Mouse (Mus musculus) stomach, embryonic 15.5 days (tissue): ENCODE results near the gene Gm7030. TPM values are rescaled to one million over a fixed set of nuclear protein-coding genes. Genes with fewer than 3 reads are reported as not detected.
"Not testable (repeated sequence)": the region's sequence is repeated elsewhere in the genome, so short reads cannot be mapped to it uniquely, and the experiment has no call there.

Source experiments
- ATAC-seq: fragments of 200-750 bp; cut with Nextera tagmentation; 2 replicates; pipeline ENCODE4 v1.8.0; 2017; ENCODE audit warnings: low read depth, moderate number of reproducible peaks, moderate TSS enrichment; ENCODE audit not compliant: insufficient read depth, low FRiP score
- H3K27ac ChIP-seq: fragments of 300-500 bp; sonication (generic); 2 replicates; pipeline ENCODE4 v1.5.1; 2015; ENCODE audit warnings: mild to moderate bottlenecking, inconsistent platforms
- H3K27me3 ChIP-seq: fragments of 300-500 bp; sonication (generic); replicated peaks from 2 replicates; pipeline ENCODE4 v1.6.1; 2015; ENCODE audit warnings: inconsistent platforms
- H3K36me3 ChIP-seq: fragments of 300-500 bp; sonication (generic); 2 replicates; pipeline ENCODE4 v1.6.1; 2015; ENCODE audit warnings: inconsistent platforms
- H3K4me1 ChIP-seq: fragments of 300-500 bp; sonication (generic); 2 replicates; pipeline ENCODE4 v1.6.1; 2015; ENCODE audit warnings: inconsistent platforms
- H3K4me2 ChIP-seq: fragments of 300-500 bp; sonication (generic); 2 replicates; pipeline ENCODE4 v1.6.1; 2015; ENCODE audit warnings: mild to moderate bottlenecking, inconsistent platforms
- H3K4me3 ChIP-seq: fragments of 300-500 bp; sonication (generic); replicated peaks from 2 replicates; pipeline ENCODE4 v1.5.1; 2015; ENCODE audit warnings: inconsistent platforms
- H3K9ac ChIP-seq: fragments of 300-500 bp; sonication (generic); 2 replicates; pipeline ENCODE4 v1.6.1; 2015; ENCODE audit warnings: inconsistent platforms
- H3K9me3 ChIP-seq: fragments of 300-500 bp; sonication (generic); 2 replicates; pipeline ENCODE4 v1.6.1; 2016; ENCODE audit warnings: inconsistent platforms
- WGBS: fragments of 180-500 bp; shearing (Covaris S2); methylation state at CpG from one replicate; pipeline ENCODE4 v1.1.7; 2015; 5-methylcytosine and 5-hydroxymethylcytosine counted together
- polyA plus RNA-seq: library from polyadenylated mRNA; unstranded; fragments of >200 nt; fragmentation: Nextera tagmentation; extraction: Ambion mirVana; gene quantifications from 2 replicates; pipeline ENCODE4 v1.2.1, GENCODE M21; 2015

Gene Gm7030
- polyA plus RNA-seq, 1 experiment from 2014 or later, result not detected

DNA sequence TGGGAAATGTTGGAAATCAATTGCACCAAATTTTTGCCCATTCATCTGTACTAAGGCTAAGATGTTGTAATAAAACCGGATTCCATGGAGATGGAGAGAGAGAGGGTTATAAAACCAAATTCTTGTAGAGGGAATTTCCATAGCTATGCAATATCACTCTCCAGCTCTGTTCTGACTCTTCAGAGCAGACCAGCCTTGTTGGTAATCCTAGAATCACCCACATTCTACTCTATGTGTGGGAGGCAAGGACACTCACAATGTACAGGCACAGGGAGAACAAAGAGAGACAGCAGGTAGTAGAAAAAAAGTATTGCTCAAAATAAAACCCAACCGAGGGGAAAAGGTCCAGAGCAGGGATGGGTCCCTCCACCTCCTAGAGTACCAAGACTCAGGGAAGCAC is 37.3 kb downstream of the Gm7030 start:
- not testable (repeated sequence) for H3K4me1 ChIP-seq, H3K27ac ChIP-seq, H3K9me3 ChIP-seq, H3K9ac ChIP-seq, H3K36me3 ChIP-seq, H3K4me2 ChIP-seq, H3K4me3 ChIP-seq, ATAC-seq, H3K27me3 ChIP-seq
- no CpG with 5 or more reads among the region's 2 CpGs for WGBS

DNA sequence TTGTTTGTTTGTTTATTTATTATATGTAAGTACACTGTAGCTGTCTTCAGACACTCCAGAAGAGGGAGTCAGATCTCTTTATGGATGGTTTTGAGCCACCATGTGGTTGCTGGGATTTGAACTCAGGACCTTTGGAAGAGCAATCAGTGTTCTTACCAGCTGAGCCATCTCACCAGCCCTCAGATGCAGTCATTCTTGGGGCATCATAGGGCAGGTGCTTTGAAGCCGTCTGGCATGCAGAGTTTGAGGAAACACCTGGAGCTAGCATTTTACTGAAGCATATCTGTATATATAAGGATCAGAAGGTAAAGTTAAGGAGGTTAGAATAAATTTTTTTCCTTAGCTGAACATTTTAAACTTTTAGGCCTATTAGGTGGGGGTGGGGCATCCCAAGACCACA is 43.2 kb downstream of the Gm7030 start:
- ATAC-seq, H3K27ac ChIP-seq, H3K9me3 ChIP-seq, H3K36me3 ChIP-seq, H3K4me3 ChIP-seq, H3K9ac ChIP-seq, H3K4me1 ChIP-seq, H3K4me2 ChIP-seq: not testable (repeated sequence)
- 46% methylated on average over 1 of the region's 1 CpGs for WGBS
- peaks cover 21% of the 10 kb centered on the region for H3K27me3 ChIP-seq

DNA sequence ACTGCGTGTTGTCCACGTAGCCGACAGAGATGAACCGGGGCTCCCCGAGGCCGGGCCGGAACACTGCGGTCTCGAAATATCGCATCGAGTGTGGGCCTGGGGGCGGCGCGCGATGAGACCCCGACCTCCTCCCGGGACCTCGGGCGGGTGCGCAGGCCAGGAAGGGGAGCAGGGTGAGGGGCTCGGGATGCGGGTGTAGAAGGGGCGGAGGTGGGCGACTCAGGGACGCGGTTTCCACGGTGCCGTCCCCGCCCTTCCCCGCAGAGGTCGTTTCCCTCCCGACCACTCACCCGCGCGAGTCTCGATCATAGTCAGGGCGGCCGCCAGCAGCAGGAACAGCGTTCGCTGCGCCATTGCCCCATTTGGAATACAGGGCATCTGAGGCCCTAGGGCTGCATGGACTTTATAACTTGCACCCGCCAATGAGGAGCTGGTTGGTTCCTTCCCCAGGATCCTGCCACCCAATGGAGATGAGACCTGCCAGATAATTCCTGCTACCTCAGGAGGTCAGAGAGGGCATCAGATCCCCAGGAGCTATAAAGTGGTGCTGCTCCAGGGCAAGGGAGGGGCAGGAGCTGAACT is 45.3 kb downstream of the Gm7030 start:
- H3K36me3 ChIP-seq, result no peaks in the 10 kb centered on the region
- ATAC-seq, result no peak
- peaks cover 21% of the 10 kb centered on the region for H3K27me3 ChIP-seq
- WGBS, result under 1% methylated on average over 41 of the region's 42 CpGs
- H3K9me3 ChIP-seq, result no peaks in the 10 kb centered on the region
- H3K4me3 ChIP-seq, result peak overlapping the region; percentile 52
- H3K4me1 ChIP-seq, result peaks cover 7% of the 10 kb centered on the region
- H3K9ac ChIP-seq, result no peak overlapping the region
- H3K4me2 ChIP-seq, result peak overlapping the region; percentile 99
- H3K27ac ChIP-seq, result no peak overlapping the region

GRCm38 (mm10) chr17:36083266-36083869 is 45.9 kb downstream of the Gm7030 start:
- Histone ChIP-seq H3K9me3 (no peaks in the 10 kb centered on the region), H3K36me3 (no peaks in the 10 kb centered on the region), H3K4me2 (peak overlapping the region; percentile 99), H3K4me3 (peak overlapping the region; percentile 52), H3K27me3 (peaks cover 21% of the 10 kb centered on the region), H3K27ac (no peak overlapping the region), H3K4me1 (peaks cover 7% of the 10 kb centered on the region), H3K9ac (no peak overlapping the region)
- ATAC-seq, result no peak
- under 1% methylated on average over 46 of the region's 46 CpGs for WGBS

DNA sequence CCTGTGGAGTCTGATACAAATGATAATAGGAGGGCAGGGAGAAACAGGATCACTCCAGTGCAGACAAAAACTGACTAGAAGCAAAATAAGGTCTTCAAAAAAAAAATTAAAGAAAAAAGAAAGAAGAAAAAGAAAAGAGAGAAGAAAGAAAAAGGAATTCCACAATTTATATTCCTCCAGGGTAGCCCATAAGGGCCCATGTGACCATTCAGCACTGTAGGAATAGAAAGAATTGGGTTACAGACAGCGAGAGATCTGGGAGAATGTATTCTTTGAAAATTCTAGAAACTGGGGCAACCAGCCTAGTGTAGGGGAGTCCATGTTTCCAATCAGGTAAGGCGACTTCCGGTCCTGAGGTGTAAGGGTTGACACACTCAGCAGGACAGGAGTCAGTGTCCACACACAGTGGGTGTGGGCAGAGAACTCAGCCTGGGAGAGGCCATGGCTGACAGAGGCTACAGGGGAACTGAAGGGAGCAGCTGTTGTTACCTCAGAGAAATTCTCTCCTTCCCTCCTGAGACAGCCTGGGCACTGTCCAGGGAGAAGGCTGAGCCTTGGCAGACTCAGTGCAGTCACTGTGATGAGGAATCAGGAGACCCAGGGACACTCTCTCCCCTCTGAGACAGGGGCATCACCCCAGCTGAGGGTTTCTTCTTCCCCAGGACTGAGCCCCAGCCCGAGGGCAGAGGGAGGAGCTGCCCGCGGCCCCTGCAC is 46.5 kb downstream of the Gm7030 start:
- not testable (repeated sequence) for H3K9ac ChIP-seq, H3K36me3 ChIP-seq, H3K9me3 ChIP-seq, ATAC-seq, H3K27ac ChIP-seq, H3K4me1 ChIP-seq
- peaks cover 21% of the 10 kb centered on the region for H3K27me3 ChIP-seq
- peak overlapping the region; percentile 99 for H3K4me2 ChIP-seq
- 26% methylated on average over 6 of the region's 6 CpGs for WGBS
- H3K4me3 ChIP-seq, result peak overlapping the region; percentile 52

GRCm38 (mm10) chr17:36081901-36082300 is 47.3 kb downstream of the Gm7030 start:
- H3K4me1 ChIP-seq, result not testable (repeated sequence)

DNA sequence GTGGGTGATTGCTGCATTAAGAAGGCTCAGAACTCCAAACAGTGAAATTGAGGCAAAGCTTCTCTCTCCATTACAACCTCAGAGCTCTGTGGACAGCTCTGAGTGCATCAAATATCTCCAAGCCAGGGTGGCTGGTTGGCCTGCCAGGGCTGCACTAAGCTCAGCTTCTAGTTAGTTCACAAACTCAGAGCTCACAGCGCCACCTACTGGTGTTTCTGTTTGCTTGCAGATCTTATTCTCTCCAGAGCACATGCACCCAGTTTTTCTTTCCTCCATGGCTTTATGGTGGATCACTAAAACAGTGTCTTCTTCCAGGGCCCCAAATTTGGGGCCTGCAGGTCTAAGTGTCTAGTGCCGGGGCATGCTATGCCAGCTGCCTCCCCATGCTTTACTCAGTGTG is 68.4 kb downstream of the Gm7030 start:
- Histone ChIP-seq H3K27me3 (no peaks in the 10 kb centered on the region), H3K4me3 (no peak overlapping the region), H3K9me3 (no peaks in the 10 kb centered on the region), H3K36me3 (no peaks in the 10 kb centered on the region), H3K27ac (no peak overlapping the region), H3K4me1 (no peaks in the 10 kb centered on the region), H3K4me2 (no peak overlapping the region), H3K9ac (no peak overlapping the region)
- no peak for ATAC-seq
- 32% methylated on average over 2 of the region's 2 CpGs for WGBS

More at GRCm38 (mm10) chr17:36081901-36082300, 47.3 kb downstream of the Gm7030 start:
- H3K4me2 ChIP-seq, ATAC-seq, H3K27ac ChIP-seq, H3K9me3 ChIP-seq, H3K9ac ChIP-seq, H3K4me3 ChIP-seq, H3K36me3 ChIP-seq: not testable (repeated sequence)
- peaks cover 21% of the 10 kb centered on the region for H3K27me3 ChIP-seq

Other genes with a start within 250 kb of the Gm7030 start
- gene Dhx16, start 249.6 kb downstream of the Gm7030 start, polyA plus RNA-seq, result 37.8 and 41.4 TPM in 2 replicates
- gene 2310061I04Rik, start 232.0 kb downstream of the Gm7030 start, polyA plus RNA-seq, result 21.7 and 23.9 TPM in 2 replicates
- gene Atat1, start 219.3 kb downstream of the Gm7030 start, polyA plus RNA-seq, result 53.2 and 62.8 TPM in 2 replicates
- 89.5 and 101 TPM in 2 replicates for gene Mrps18b, start 213.0 kb downstream of the Gm7030 start, polyA plus RNA-seq
- gene Ppp1r10, start 213.0 kb downstream of the Gm7030 start, polyA plus RNA-seq, result 32.3 and 36.4 TPM in 2 replicates
- gene Abcf1, start 159.7 kb downstream of the Gm7030 start, polyA plus RNA-seq, result 94.0 and 94.7 TPM in 2 replicates
- 41.4 and 47.0 TPM in 2 replicates for gene Gnl1, start 149.6 kb downstream of the Gm7030 start, polyA plus RNA-seq
- 27.6 and 29.0 TPM in 2 replicates for gene Prr3, start 149.2 kb downstream of the Gm7030 start, polyA plus RNA-seq
- 2.6 and 4.2 TPM in 2 replicates for gene H2-T24, start 108.9 kb downstream of the Gm7030 start, polyA plus RNA-seq
- gene H2-T23, start 96.6 kb downstream of the Gm7030 start, polyA plus RNA-seq, result 11.4 and 14.8 TPM in 2 replicates
- gene H2-T22, start 86.7 kb downstream of the Gm7030 start, polyA plus RNA-seq, result 17.3 and 18.8 TPM in 2 replicates
- gene Gm6034, start 86.5 kb downstream of the Gm7030 start, polyA plus RNA-seq, result 0.09 and 0.13 TPM in 2 replicates
- gene Gm11127, start 71.1 kb downstream of the Gm7030 start, polyA plus RNA-seq, result 0.28 and 0.50 TPM in 2 replicates
- not detected in 2 replicates for gene Gm19684, start 7.7 kb downstream of the Gm7030 start, polyA plus RNA-seq
- gene Gm8909, start 39.1 kb upstream of the Gm7030 start, polyA plus RNA-seq, result 0.79 and 0.94 TPM in 2 replicates
- gene H2-T3, start 60.9 kb upstream of the Gm7030 start, polyA plus RNA-seq, result 4.5 and 5.6 TPM in 2 replicates
- 116 and 124 TPM in 2 replicates for gene Rpp21, start 128.6 kb upstream of the Gm7030 start, polyA plus RNA-seq
- gene Trim39, start 142.8 kb upstream of the Gm7030 start, polyA plus RNA-seq, result 16.4 and 17.3 TPM in 2 replicates
- gene H2-M10.2, start 157.1 kb upstream of the Gm7030 start, polyA plus RNA-seq, result not detected in 2 replicates
- not detected in 2 replicates for gene H2-M10.1, start 196.7 kb upstream of the Gm7030 start, polyA plus RNA-seq
- not detected in 2 replicates for gene H2-M10.3, start 239.0 kb upstream of the Gm7030 start, polyA plus RNA-seq